8 mouse cellular contexts compared by ENCODE assay signal in genomic region chr2:44926167-44926682, GRCm38 (mm10). TPM values are rescaled to one million over a fixed set of nuclear protein-coding genes. Genes with fewer than 3 reads are reported as not detected.
DNase-seq lines count a peak whose midpoint lies in the region; ATAC-seq and TF ChIP-seq lines count a peak whose summit lies in the region.

No protein-coding gene starts in this region.

- intact Hi-C loops in heart, postnatal 36 days (cut with DNase I) = loop anchor here (2.0 to 10.0 kb wide), 3 partner anchors 185 to 1519 kb away; no protein-coding TSS in a partner anchor

- H3K27me3 ChIP-seq in heart, embryonic 10.5 days (ENCODE audit: insufficient read depth, poor library complexity, severe bottlenecking) = no peaks in the 10 kb centered on the region
- H3K27me3 ChIP-seq in E14TG2a.4 (ENCODE audit: insufficient read depth, low read length) = no peaks in the 10 kb centered on the region
- no peaks in the 10 kb centered on the region for H3K27me3 ChIP-seq in forebrain, embryonic 12.5 days
- no peaks in the 10 kb centered on the region for H3K27me3 ChIP-seq in liver, embryonic 11.5 days (replicated peaks; ENCODE audit: control insufficient read depth, insufficient read depth, low read length)
- no peaks in the 10 kb centered on the region for H3K27me3 ChIP-seq in stomach, embryonic 15.5 days (replicated peaks)

- peak overlapping the region; percentile 81 for H3K4me2 ChIP-seq in forebrain, embryonic 12.5 days
- peak overlapping the region; percentile 79 for H3K4me2 ChIP-seq in liver, embryonic 11.5 days
- peak overlapping the region; percentile 72 for H3K4me2 ChIP-seq in stomach, embryonic 15.5 days

- H3K4me3 ChIP-seq in heart, embryonic 10.5 days = peak overlapping the region; percentile 89
- peak overlapping the region; percentile 88 for H3K4me3 ChIP-seq in E14TG2a.4 (replicated peaks; ENCODE audit: low read length)
- H3K4me3 ChIP-seq in forebrain, embryonic 12.5 days (replicated peaks) = peak overlapping the region; percentile 68
- peak overlapping the region; percentile 71 for H3K4me3 ChIP-seq in liver, embryonic 11.5 days (ENCODE audit: low read depth, low read length)
- H3K4me3 ChIP-seq in stomach, embryonic 15.5 days (replicated peaks) = peak overlapping the region; percentile 82

- H3K27ac ChIP-seq in heart, embryonic 10.5 days = peak overlapping the region; percentile 97
- peak overlapping the region; percentile 92 for H3K27ac ChIP-seq in forebrain, embryonic 12.5 days
- H3K27ac ChIP-seq in liver, embryonic 11.5 days (ENCODE audit: low read depth, low read length) = peak overlapping the region; percentile 86
- peak overlapping the region; percentile 93 for H3K27ac ChIP-seq in stomach, embryonic 15.5 days

- no peaks in the 10 kb centered on the region for H3K9me3 ChIP-seq in heart, embryonic 10.5 days
- no peaks in the 10 kb centered on the region for H3K9me3 ChIP-seq in E14TG2a.4 (ENCODE audit: low read length)
- no peaks in the 10 kb centered on the region for H3K9me3 ChIP-seq in forebrain, embryonic 12.5 days
- H3K9me3 ChIP-seq in liver, embryonic 11.5 days (ENCODE audit: control insufficient read depth, low read length) = no peaks in the 10 kb centered on the region
- H3K9me3 ChIP-seq in stomach, embryonic 15.5 days = no peaks in the 10 kb centered on the region

- no peak for TF ChIP-seq CTCF in E14TG2a.4 (conservative IDR thresholded peaks at IDR 0.05; ENCODE audit: low read length)

- DNase-seq in heart, embryonic 10.5 days (ENCODE audit: low spot score) = no peak
- no peak for DNase-seq in heart, postnatal 36 days
- DNase-seq in liver, embryonic 11.5 days (ENCODE audit: low spot score) = no peak
- no peak for DNase-seq in urinary bladder, adult 18-20 months (ENCODE audit: low spot score in 2 of 2)
- no peak for DNase-seq in thymus, postnatal 36 days

- WGBS in heart, embryonic 10.5 days = 2% methylated on average over 17 of the region's 17 CpGs
- 1% methylated on average over 17 of the region's 17 CpGs for WGBS in forebrain, embryonic 12.5 days
- under 1% methylated on average over 17 of the region's 17 CpGs for WGBS in liver, embryonic 11.5 days
- 1% methylated on average over 17 of the region's 17 CpGs for WGBS in stomach, embryonic 15.5 days

- no peaks in the 10 kb centered on the region for H3K36me3 ChIP-seq in heart, embryonic 10.5 days
- no peaks in the 10 kb centered on the region for H3K36me3 ChIP-seq in E14TG2a.4 (ENCODE audit: insufficient read depth, low read length)
- no peaks in the 10 kb centered on the region for H3K36me3 ChIP-seq in forebrain, embryonic 12.5 days (replicated peaks)
- no peaks in the 10 kb centered on the region for H3K36me3 ChIP-seq in liver, embryonic 11.5 days (ENCODE audit: control insufficient read depth, insufficient read depth, low read length)
- no peaks in the 10 kb centered on the region for H3K36me3 ChIP-seq in stomach, embryonic 15.5 days

- H3K9ac ChIP-seq in forebrain, embryonic 12.5 days = peak overlapping the region; percentile 85
- H3K9ac ChIP-seq in liver, embryonic 11.5 days (ENCODE audit: low read depth, low read length) = peak overlapping the region; percentile 83
- peak overlapping the region; percentile 52; the same call in 1 of the 2 replicates for H3K9ac ChIP-seq in stomach, embryonic 15.5 days

- H3K4me1 ChIP-seq in heart, embryonic 10.5 days = peaks cover 8% of the 10 kb centered on the region
- peaks cover 15% of the 10 kb centered on the region; the same call in 1 of the 2 replicates for H3K4me1 ChIP-seq in E14TG2a.4 (replicated peaks; ENCODE audit: low read depth, low read length)
- peaks cover 7% of the 10 kb centered on the region; the same call in 1 of the 2 replicates for H3K4me1 ChIP-seq in forebrain, embryonic 12.5 days
- peaks cover 8% of the 10 kb centered on the region for H3K4me1 ChIP-seq in liver, embryonic 11.5 days (replicated peaks; ENCODE audit: control insufficient read depth, insufficient read depth, low read length)
- no peaks in the 10 kb centered on the region; the same call in 1 of the 2 replicates for H3K4me1 ChIP-seq in stomach, embryonic 15.5 days

- no peak for ATAC-seq in forebrain, embryonic 12.5 days (ENCODE audit: low FRiP score)
- no peak for ATAC-seq in liver, embryonic 11.5 days (replicated peaks; ENCODE audit: low FRiP score)
- no peak for ATAC-seq in stomach, embryonic 15.5 days (ENCODE audit: insufficient read depth, low FRiP score, low read depth)

RNA-seq across cellular contexts. Expression of gene Gtdc1, which starts 1.2 kb away (rescaled TPM):
- polyA plus RNA-seq in heart, embryonic 10.5 days (2016; fragmentation: Nextera tagmentation; extraction: Ambion mirVana) = 10.5 and 10.7 TPM in 2 replicates
- 10 to 100 TPM; 14.3 to 21.3 TPM for total RNA-seq in heart, postnatal 36 days (2021)
- 18.6 and 19.2 TPM in 2 replicates for polyA plus RNA-seq in forebrain, embryonic 12.5 days (2016; fragmentation: Nextera tagmentation; extraction: Ambion mirVana)
- polyA plus RNA-seq in liver, embryonic 11.5 days (2014; fragmentation: Nextera tagmentation; extraction: Ambion mirVana) = 8.1 and 8.5 TPM in 2 replicates
- polyA plus RNA-seq in stomach, embryonic 15.5 days (2015; fragmentation: Nextera tagmentation; extraction: Ambion mirVana) = 12.6 and 13.1 TPM in 2 replicates
